Mouse (Mus musculus): Measurements from ENCODE around the gene Tacc2.

Gene Tacc2

GRCm38 (mm10) chr7:130656965-130657364 lies 79.7 kb downstream of the Tacc2 start:
- DNase-seq, result no peak

DNA sequence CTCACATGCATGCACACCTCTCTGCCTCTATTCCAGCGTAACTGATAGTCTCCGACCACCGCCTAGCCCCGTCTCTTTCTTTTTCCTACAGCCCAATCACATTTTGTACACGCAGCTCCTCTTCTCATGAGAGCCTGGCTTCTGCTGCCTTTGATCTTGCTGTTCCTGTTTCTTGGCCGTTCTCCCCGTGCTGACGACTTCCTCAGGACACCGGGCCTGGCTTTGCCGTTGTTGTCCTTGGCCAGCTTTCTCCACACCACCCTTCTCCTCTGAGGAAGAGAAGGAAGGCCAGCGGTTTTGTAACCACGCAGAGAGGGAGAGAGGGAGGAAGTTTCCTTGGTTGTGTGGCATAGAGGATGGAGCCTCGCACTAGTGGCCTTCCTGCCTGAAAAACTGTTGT lies 80.5 kb downstream of the Tacc2 start:
- peak; percentile 81 for DNase-seq

GRCm38 (mm10) chr7:130659129-130659528 lies 81.9 kb downstream of the Tacc2 start:
- DNase-seq, result no peak

GRCm38 (mm10) chr7:130662250-130662649 lies 85.0 kb downstream of the Tacc2 start:
- DNase-seq, result no peak

- DNase-seq, result no peak
Measured at GRCm38 (mm10) chr7:130662869-130663268, 85.6 kb downstream of the Tacc2 start.

DNA sequence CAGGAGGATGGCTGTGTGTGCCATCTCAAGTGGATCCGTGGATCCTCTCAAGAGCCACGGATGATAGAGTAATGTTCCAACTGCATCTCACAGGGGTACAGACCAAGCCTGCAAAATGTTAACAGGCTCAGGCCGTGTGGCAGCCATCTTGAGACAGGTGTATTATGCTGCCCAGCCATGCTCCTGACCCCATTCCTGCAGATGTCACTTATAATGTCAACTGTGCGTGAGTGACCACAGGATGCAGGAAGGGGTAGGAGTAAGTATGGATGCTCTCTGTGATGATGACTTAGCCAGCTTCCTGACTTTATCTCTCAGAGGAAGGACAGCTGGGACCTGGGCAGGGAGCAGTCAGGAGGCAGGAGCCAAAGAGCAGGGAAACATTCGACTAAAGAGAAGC lies 86.8 kb downstream of the Tacc2 start:
- DNase-seq, result no peak

- DNase-seq, result no peak
Measured at GRCm38 (mm10) chr7:130664629-130665028, 87.4 kb downstream of the Tacc2 start.

- DNase-seq, result peak; percentile 73
Measured at GRCm38 (mm10) chr7:130665358-130665757, 88.1 kb downstream of the Tacc2 start.

DNA sequence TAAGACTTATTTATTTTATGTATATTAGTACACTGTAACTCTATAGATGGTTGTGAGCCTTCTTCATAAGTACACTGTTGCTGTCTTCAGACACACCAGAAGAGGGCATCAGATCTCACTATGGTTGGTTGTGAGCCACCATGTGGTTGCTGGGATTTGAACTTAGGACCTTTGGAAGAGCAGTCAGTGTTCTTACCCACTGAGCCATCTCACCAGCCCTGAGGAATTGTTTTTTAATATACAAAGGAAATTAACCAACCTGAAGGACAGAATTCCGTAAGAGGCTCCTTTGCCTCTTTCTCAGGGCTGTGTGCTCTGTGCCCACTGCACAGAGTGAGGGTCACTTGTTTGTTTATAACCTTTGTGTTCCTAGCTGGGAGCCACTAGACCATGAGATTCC lies 90.8 kb downstream of the Tacc2 start:
- peak; percentile 79 for DNase-seq

DNA sequence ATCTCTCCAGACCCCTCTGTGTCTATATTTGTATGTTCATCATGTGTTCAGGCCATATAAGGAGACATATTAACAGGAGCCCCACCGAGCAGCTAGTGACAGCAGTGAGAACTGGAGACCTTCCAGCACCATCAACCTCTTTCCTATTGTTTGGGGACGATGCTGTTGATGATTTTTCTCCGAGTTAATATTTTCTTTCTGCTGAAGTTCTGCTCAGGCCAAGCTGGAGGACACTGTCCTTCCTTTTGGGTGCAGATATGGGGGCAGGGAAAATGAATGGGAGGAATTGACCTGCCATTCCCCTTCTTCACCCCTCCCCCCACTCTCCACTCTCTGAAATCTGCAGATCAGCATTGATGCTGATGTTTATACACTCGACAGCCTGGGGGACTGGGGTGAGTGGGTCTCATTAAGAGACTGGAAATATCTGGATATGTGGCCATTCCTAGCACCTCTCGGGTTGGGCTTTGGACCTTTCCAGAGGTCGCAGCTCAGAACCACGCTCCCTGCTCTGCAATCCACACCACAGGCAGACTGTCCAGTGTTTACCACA lies 91.6 kb downstream of the Tacc2 start:
- DNase-seq, result peak; percentile 92

GRCm38 (mm10) chr7:130669370-130669881 lies 92.2 kb downstream of the Tacc2 start:
- DNase-seq, result peak; percentile 91

GRCm38 (mm10) chr7:130670358-130670757 lies 93.1 kb downstream of the Tacc2 start:
- DNase-seq, result no peak

DNA sequence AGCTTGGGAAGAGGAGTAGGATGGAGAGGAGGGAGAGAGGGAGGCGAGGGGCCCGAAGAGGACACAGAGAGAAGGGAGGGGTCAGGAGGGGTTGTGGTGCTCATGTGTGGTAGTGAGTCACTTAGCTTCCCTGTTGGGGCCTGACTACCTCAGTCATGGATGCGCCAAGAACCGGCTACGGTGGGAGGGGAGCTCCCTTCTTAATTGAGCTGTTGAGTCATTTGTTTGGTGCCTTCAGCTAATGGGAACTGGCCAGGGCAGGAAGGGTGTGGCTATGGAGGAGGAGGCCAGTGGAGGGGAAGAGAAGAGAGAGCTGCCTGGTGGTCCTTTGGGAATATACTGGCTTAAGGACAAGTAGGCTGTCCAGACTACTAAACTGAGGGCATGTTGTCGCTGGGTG lies 94.1 kb downstream of the Tacc2 start:
- DNase-seq, result peak; percentile 54

- peak; percentile 54 for DNase-seq
Measured at GRCm38 (mm10) chr7:130673169-130674033, 96.2 kb downstream of the Tacc2 start.

DNA sequence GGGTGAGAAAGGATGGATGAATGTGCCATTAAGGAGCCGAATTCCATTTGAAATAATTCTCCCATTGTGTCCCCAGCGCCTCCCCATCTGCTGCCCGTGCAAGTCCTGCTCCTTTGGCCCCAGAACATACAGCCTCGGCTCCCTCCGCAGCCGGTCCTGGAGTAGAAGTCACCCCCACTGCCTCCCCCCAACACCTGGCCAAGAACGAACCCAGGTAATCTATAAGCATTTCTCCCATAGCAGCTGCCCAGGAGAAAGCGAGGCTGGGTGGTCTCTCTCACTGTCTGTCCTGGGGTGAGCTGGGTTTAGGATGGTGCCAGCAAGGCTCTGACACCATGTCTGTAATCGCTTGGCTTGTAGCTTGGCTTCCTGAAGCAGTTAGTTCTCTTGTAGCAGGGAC lies 97.3 kb downstream of the Tacc2 start:
- DNase-seq, result no peak

DNA sequence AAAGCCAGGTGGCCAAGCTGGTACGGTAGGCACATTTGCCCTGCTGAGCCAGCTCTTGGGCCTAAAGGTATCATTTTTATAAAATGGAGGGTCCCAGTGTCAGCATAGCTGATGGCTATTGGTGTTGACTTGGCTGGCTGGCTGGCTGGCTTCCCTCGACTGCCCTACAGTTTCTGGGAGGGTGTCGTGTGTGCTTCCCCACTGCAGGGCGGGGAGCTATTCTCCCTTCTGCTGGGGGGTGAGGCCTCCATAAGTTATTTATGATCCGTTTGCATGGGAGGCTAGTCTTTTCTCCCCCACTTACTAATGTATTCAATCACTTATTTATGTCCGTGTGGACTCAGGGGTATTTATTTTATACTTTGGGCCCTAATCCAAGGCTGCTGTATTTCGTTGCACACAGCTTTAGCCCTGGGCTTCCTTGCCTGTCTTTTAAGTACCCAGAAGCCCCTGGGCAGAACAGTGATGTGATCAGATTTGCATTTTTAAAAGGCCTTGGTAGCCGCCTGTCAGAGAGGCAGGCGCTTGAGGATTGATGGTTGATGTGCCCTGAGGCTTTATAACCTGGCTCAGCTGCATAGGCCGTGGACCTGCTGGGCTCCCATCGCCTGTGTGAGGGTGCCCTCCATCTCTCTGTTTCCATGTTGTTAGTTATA lies 99.8 kb downstream of the Tacc2 start:
- DNase-seq, result no peak

DNA sequence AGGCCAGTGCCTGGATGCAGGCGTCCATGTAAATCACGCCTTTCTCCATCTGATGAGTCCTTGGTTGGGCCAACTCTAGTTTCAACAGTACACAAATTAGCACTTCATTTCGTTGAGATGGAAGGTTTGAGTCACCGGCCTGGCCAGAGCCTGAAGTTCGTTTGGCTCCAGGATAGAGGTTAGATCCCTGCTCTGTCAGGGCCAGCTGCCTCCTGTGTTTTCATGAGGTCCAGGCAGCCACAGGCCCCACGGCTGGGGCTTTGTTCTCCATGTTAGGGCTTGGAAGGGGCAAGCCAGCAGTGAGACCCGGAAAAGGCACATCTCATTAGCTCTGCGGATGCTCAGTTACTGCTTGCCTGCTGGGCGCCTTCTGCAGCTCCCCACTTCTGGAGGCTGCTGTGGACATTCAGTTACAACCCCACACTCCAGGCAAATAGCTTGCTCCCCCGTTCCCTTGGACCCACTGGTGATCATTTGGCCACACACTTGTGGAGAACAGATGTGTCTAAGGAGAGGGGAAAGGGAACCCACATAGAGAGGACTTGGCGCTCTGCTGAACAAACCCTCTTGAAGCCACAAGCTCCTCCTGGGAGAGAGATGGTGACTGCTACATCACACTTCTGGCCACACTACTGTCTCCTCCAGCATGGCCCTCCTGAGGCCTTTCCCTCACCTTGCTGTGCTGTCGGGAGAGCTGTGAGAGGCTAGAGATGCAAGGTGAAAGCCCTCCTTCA lies 100.5 kb downstream of the Tacc2 start:
- DNase-seq, result no peak

- no peak for DNase-seq
Measured at GRCm38 (mm10) chr7:130678414-130678813, 101.2 kb downstream of the Tacc2 start.

GRCm38 (mm10) chr7:130681798-130682197 lies 104.6 kb downstream of the Tacc2 start:
- peak; percentile 82 for DNase-seq

GRCm38 (mm10) chr7:130688601-130689000 lies 111.4 kb downstream of the Tacc2 start:
- DNase-seq, result peak; percentile 72

GRCm38 (mm10) chr7:130690869-130691268 lies 113.6 kb downstream of the Tacc2 start:
- peak; percentile 46 for DNase-seq

- DNase-seq, result no peak
Measured at GRCm38 (mm10) chr7:130691931-130692330, 114.7 kb downstream of the Tacc2 start.

- no peak for DNase-seq
Measured at GRCm38 (mm10) chr7:130692392-130692942, 115.2 kb downstream of the Tacc2 start.
